Mouse (Mus musculus): ENCODE data around the gene Wdr27.
"Not testable (repeated sequence)": the region's sequence is repeated elsewhere in the genome, so short reads cannot be mapped to it uniquely, and the experiment has no call there.

Gene Wdr27

DNA sequence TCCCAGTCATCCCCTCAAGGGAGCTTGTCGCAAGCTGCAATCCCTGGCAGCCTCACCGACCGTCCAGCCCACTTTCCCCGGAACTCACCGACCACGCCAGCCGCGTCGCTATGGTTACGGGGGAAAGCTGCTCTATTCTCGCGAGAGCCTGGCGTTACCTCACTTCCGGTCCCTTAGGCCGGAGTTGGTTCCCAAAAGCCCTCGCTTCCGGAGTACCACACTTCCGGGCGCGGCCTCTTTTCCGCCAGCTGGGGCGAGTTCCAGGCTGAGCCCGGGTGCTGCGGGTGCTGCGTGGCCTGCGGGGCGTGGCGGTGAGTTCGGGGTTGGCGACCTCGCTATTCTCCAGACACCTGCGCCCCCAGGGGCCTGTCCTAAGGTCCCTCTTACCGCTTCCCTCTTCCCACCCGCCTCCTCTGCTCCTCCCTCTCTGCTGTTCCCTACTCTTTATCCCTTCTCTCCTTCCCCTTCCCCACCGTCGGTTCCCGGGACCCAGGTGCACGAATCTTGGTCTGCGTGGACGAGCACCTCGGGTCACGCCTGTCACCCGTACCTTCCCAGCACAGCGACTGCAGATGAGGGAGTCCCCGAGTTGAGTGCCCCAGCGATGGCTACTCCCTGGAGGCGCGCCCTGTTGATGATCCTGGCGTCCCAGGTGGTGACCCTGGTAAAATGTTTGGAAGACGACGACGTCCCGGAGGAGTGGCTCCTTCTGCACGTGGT is at the start of gene Wdr27, which contains the start of gene 1600012H06Rik:
Gene Wdr27, minus strand, starts transcription at position 150 of the 720 bp plus-strand sequence.
Gene 1600012H06Rik, plus strand, starts transcription at position 176 of the 720 bp plus-strand sequence.
- DNase-seq: peak; percentile 98

GRCm38 (mm10) chr17:14992522-14993138 is 49.7 kb upstream of the Wdr27 start:
- DNase-seq: not testable (repeated sequence)

DNA sequence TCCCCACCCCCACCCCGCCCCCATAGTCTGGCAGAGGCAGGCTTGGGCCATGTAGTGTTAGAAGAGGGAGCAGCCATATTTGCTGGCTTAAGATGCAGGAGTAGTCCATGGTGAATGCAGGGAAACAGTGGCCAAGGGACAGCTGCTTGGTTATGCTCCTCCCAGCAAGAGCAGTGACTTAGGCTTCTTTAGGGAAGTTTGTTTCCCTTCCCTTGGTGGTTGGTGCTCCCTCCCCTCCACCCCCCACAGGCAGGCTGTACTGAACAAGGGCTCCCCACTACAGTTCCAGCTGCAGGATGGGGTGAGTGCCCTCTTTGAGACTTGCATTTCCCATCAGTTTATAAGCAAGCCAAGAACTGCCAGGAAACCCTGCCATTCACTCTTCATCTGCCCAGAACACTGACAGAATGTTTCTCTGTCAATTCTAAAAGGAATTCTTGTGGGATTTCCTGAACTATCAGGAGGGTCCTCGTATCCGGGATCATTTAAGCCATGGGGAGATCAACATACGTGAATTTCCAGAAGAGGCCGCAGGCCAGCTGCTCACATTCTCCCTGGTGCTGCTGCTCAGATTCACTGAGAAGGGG is 47.3 kb upstream of the Wdr27 start:
- peak; percentile 38 for DNase-seq

DNA sequence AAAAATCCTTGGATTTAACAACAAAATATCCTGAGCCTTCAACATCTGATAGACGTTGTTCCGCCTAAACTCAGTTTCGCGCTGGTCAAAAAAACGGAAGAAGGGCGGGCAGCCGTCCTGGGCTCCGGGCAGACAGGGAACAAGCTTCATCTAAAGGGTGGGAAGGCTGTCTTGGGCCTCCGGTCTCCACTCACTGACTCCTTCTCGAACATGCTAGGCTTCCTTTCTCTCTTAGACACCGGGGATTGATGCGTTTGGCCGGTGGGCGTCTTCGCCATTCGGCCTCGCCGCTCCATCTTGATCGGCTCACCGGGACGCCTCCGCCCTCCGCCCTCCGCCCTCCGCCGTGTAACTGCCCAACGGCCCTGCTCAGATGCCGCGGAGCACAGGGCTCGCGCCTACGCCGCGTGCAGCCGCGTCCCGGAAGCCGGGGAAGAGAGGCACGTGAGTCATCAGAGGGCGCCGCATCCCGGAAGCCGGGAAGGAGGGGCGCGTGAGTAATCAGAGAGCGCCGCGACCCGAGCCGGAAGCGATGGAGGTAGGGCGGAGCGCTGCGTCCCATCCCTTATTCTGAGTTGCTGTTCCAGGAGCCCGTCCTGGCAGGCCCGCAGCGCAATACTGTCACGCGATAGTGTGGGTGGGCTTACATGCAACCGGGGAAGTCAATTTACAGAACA is 35.5 kb upstream of the Wdr27 start, which contains the start of the genes 9030025P20Rik and Gm3417:
Gene 9030025P20Rik, plus strand, starts transcription at position 107 of the 677 bp plus-strand sequence.
Gene Gm3417, minus strand, starts transcription at position 429 of the 677 bp plus-strand sequence.
- not testable (repeated sequence) for DNase-seq

DNA sequence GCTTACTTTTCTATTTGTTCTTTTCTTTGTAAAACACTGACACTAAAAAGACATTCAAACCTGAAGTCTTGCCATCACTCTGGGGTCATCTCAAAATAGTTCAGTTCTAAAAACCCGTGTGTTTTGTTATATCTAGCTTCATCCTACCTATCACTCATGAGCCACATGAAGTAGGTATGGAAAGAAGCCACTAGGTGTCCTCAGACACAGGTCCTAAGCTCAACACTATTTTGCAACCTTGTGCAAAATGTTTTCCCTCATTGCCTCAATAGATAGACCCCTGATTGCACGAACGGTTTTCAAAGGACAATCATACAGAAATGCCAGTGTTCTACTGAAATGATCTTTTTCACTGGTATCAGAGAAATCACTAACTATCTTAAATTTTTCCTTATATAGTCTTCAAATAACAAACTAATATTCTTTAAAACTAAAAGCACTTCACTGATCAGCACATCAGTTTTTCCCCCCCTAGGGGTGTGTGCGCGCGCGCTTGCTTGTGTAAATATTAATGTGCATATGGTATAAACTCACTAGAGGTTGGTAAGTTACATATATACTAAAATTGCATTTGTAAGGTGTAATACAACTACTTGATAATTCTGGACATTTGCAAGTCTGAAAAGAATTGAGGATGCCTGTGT is 34.9 kb upstream of the Wdr27 start:
- DNase-seq: not testable (repeated sequence)

- DNase-seq: not testable (repeated sequence)
Observed at GRCm38 (mm10) chr17:14968373-14968913, 25.5 kb upstream of the Wdr27 start.

GRCm38 (mm10) chr17:14961557-14962154 is 18.7 kb upstream of the Wdr27 start:
- DNase-seq: not testable (repeated sequence)

- DNase-seq: not testable (repeated sequence)
Observed at GRCm38 (mm10) chr17:14960951-14961556, 18.1 kb upstream of the Wdr27 start, which contains the start of gene Phf10. Phf10 (minus strand) TSS chr17:14961273.

DNA sequence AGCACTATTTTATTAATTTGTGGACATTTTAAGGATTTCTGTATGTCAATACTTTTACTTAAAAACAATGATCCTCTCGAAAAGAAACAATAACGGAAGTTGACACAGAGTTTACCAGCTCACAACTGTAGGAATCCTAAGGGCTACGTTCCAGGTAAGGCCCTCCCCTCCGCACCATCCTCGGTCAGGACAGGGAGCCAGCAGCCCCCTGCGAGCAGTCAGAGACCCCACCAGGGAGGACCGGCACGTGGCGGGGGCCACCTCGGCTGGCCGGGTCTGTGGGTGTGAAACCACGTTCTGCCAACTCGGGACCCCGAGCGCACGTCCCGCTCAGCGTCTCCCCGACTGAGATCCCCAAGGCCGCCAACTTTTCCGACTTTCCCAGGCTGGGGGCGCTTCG is 17.6 kb upstream of the Wdr27 start:
- DNase-seq: no peak

DNA sequence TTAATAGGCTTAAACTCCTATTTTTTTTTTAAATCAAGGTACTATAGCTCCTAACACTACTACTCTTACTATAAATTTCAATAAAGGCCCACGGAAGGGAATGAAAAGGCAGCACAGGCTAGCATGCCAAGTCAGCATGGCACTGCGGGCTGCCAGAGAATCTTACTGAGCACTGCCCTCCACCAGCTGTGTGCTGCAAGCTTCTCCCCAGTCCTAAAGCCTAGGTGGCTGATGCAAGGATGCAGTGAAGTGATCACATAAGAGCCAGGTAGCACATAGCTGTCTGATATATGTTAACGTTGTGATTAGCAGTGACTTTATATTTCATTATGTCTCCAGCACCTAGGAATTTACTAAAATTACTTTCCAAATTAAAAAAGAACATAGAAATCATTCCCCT is 17.0 kb upstream of the Wdr27 start:
- no peak for DNase-seq

DNA sequence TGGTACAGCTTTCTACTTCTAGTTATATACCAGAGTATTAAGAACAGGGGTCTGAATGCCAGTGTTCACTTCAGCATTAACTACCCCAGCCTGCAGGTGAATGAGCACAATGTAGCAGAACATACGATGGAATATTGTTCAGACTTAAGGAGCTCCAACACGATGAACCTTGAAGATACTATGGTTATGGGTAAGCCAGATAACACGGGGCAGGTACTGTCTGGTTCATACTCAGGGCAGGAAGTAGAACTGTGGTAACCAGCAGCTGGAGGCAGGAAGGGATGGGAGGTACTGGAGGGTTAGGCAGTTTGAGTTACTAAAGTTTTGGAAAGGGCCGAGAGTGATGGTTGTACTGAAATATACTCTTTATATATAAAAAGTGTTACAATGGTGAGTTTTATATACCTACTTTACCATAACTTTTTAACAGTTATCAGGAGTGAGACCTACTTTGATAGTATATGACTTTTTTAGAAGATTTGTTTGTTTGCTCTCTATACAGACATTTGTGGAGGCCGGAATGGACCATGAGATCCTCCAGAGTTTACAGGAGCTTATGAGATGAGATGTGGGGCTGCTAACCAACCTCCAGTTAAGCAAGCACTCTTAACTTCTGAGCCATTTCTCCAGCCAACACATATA is 15.8 kb upstream of the Wdr27 start:
- no peak for DNase-seq

DNA sequence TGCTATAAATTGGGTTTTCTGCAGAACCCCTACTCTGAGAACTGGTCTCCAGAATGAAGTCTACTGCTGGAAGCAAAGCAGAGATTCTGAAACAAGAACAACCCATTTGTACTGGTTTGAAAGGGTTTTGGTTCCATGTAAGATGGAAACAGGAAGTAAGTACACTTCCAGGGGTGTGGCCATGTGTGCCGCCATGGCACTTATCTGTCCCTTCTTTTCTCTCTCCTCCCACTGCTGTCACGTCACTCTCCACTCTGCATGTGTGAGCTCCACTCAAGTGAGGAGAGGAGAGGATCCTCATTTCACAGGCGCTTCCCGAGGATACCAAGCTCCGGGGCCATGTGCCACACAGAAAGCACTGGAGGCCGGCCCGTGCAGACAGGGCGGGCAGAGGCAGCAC is 10.5 kb upstream of the Wdr27 start:
- no peak for DNase-seq

DNA sequence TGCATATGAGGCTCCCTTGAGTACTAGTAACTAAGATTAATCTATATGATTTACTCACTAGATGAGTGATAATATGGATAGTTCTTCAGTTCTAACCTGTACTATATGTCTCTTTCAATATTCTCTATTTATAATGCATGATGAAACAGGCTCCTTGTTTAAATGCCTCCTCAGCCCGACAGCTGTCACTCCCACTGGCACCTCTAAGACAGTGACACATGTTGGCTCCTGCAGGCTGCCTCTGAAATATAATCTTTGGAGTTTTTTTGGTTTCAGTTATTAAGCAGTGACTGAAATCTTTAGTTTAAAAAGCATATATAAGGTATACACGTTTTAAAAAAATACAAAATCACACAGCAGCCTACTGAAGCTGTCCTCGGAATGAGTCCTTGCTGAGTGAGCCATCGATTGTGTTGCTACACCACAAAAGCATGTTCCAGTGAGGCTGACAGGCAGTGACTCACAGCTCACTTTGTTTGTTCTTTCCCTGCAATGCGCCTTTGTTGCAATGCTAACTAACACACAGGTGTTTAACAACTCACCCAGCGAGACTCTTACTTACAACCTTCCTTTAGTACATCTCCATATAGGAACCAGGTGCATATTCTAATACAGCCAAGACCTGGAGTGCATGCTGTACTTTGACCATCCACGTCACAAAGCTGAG is 6.3 kb upstream of the Wdr27 start:
- no peak for DNase-seq

- no peak for DNase-seq
Observed at GRCm38 (mm10) chr17:14944551-14944950, 1.6 kb upstream of the Wdr27 start.

DNA sequence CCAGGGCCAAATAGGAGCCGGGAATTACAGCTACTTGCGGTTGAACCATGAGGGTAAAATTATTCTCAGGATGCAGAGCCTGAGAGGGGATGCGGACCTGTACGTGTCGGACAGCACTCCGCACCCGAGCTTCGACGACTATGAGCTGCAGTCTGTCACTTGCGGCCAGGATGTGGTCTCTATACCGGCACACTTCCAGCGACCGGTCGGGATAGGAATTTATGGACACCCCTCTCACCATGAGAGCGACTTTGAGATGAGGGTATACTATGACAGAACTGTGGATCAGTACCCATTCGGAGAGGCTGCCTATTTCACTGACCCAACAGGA is 736 bp upstream of the Wdr27 start:
- no peak for DNase-seq

- not testable (repeated sequence) for DNase-seq
Observed at GRCm38 (mm10) chr17:14942181-14942580, 777 bp downstream of the Wdr27 start.

GRCm38 (mm10) chr17:14935841-14936605 is 6.9 kb downstream of the Wdr27 start:
- DNase-seq: no peak

- DNase-seq: not testable (repeated sequence)
Observed at GRCm38 (mm10) chr17:14935280-14935679, 7.7 kb downstream of the Wdr27 start.

- no peak for DNase-seq
Observed at GRCm38 (mm10) chr17:14931469-14931868, 11.5 kb downstream of the Wdr27 start.

DNA sequence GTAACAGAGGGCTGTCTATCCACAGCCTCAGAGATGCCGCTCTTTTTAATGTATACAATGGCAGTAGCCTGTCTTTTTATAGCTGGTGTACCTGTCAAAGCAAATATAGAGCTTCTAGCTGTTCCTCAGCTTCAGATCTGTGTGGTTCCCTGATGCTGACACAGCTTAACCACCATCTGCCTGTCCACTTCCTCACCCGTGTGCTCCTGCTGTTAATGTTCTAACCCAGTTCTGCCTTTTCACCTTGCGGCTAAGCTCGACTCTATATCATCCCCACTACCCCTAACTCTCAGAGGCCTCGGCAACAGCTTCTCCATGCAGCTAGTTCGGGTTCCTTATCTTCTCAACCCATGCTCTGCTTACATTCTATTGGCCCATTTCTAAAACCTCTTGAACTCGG is 12.3 kb downstream of the Wdr27 start:
- DNase-seq: no peak
